Mouse (Mus musculus): Measurements from ENCODE around the gene Stn1.
A peak's percentile ranks its signal among the peaks of the same experiment; 100 is the strongest.
"Not testable (repeated sequence)": the region's sequence is repeated elsewhere in the genome, so short reads cannot be mapped to it uniquely, and the experiment has no call there.

The Stn1 gene

GRCm38 (mm10) chr19:47537300-47537792 is at the start of gene Stn1:
Stn1 (minus strand) TSS chr19:47537507.
- DNase-seq (ENCODE audit: low read depth, low spot score), result no peak

GRCm38 (mm10) chr19:47587009-47587408 is 49.7 kb upstream of the Stn1 start:
- no peak for DNase-seq (ENCODE audit: low read depth, low spot score)

- no peak for DNase-seq (ENCODE audit: low read depth, low spot score)
Observed at GRCm38 (mm10) chr19:47585772-47586171, 48.5 kb upstream of the Stn1 start.

- DNase-seq (ENCODE audit: low read depth, low spot score), result peak; percentile 43
Observed at GRCm38 (mm10) chr19:47579788-47580631, 42.7 kb upstream of the Stn1 start.

- DNase-seq (ENCODE audit: low read depth, low spot score), result peak; percentile 88
Observed at GRCm38 (mm10) chr19:47579225-47579787, 42.0 kb upstream of the Stn1 start, which contains the start of gene Slk. Slk (plus strand) TSS chr19:47579678.

GRCm38 (mm10) chr19:47578581-47579224 is 41.4 kb upstream of the Stn1 start:
- peak; percentile 11 for DNase-seq (ENCODE audit: low read depth, low spot score)

GRCm38 (mm10) chr19:47573718-47574117 is 36.4 kb upstream of the Stn1 start:
- DNase-seq (ENCODE audit: low read depth, low spot score), result no peak

- not testable (repeated sequence) for DNase-seq (ENCODE audit: low read depth, low spot score)
Observed at GRCm38 (mm10) chr19:47571981-47572380, 34.7 kb upstream of the Stn1 start.

- no peak for DNase-seq (ENCODE audit: low read depth, low spot score)
Observed at GRCm38 (mm10) chr19:47570042-47570441, 32.7 kb upstream of the Stn1 start.

GRCm38 (mm10) chr19:47565994-47566393 is 28.7 kb upstream of the Stn1 start:
- no peak for DNase-seq (ENCODE audit: low read depth, low spot score)

GRCm38 (mm10) chr19:47565031-47565654 is 27.8 kb upstream of the Stn1 start:
- DNase-seq (ENCODE audit: low read depth, low spot score), result no peak

GRCm38 (mm10) chr19:47563715-47564114 is 26.4 kb upstream of the Stn1 start:
- no peak for DNase-seq (ENCODE audit: low read depth, low spot score)

- no peak for DNase-seq (ENCODE audit: low read depth, low spot score)
Observed at GRCm38 (mm10) chr19:47561996-47562441, 24.7 kb upstream of the Stn1 start.

- DNase-seq (ENCODE audit: low read depth, low spot score), result no peak
Observed at GRCm38 (mm10) chr19:47560544-47561161, 23.3 kb upstream of the Stn1 start.

GRCm38 (mm10) chr19:47559751-47560512 is 22.6 kb upstream of the Stn1 start:
- no peak for DNase-seq (ENCODE audit: low read depth, low spot score)

- no peak for DNase-seq (ENCODE audit: low read depth, low spot score)
Observed at GRCm38 (mm10) chr19:47559145-47559544, 21.8 kb upstream of the Stn1 start.

- no peak for DNase-seq (ENCODE audit: low read depth, low spot score)
Observed at GRCm38 (mm10) chr19:47549584-47549983, 12.3 kb upstream of the Stn1 start.

- no peak for DNase-seq (ENCODE audit: low read depth, low spot score)
Observed at GRCm38 (mm10) chr19:47549174-47549573, 11.9 kb upstream of the Stn1 start.

- no peak for DNase-seq (ENCODE audit: low read depth, low spot score)
Observed at GRCm38 (mm10) chr19:47548432-47549076, 11.2 kb upstream of the Stn1 start.

- no peak for DNase-seq (ENCODE audit: low read depth, low spot score)
Observed at GRCm38 (mm10) chr19:47545528-47545927, 8.2 kb upstream of the Stn1 start.

Measured in mesoderm, embryonic 11.5 days (tissue).